Mouse (Mus musculus): ENCODE measurements at regions not wholly inside any gene's neighbourhood (a gene's known extent, or its start where the extent isn't known, plus 50 kb on each side); places are given as distances from the start of the nearest gene placed in this dataset.

- TF ChIP-seq POLR2A (IDR thresholded peaks at IDR 0.05; ENCODE audit: low read depth, low read length) (no peak), CTCF (IDR thresholded peaks at IDR 0.05; ENCODE audit: extremely low read depth, insufficient read depth, insufficient read length, insufficient replicate concordance) (no peak)
Measured at GRCm38 (mm10) chrX:103546490-103547202, 83.7 kb upstream of the Zcchc13 start.

Measured in spleen, adult 2 months (tissue).